Mouse (Mus musculus): ENCODE measurements around the gene Prkcd. TPM values are rescaled to one million over a fixed set of nuclear protein-coding genes. Genes with fewer than 3 reads are reported as not detected.
A peak's percentile ranks its signal among the peaks of the same experiment; 100 is the strongest.

Gene Prkcd
- polyA plus RNA-seq, 2 experiments: 11.4 to 18.7 TPM

DNA sequence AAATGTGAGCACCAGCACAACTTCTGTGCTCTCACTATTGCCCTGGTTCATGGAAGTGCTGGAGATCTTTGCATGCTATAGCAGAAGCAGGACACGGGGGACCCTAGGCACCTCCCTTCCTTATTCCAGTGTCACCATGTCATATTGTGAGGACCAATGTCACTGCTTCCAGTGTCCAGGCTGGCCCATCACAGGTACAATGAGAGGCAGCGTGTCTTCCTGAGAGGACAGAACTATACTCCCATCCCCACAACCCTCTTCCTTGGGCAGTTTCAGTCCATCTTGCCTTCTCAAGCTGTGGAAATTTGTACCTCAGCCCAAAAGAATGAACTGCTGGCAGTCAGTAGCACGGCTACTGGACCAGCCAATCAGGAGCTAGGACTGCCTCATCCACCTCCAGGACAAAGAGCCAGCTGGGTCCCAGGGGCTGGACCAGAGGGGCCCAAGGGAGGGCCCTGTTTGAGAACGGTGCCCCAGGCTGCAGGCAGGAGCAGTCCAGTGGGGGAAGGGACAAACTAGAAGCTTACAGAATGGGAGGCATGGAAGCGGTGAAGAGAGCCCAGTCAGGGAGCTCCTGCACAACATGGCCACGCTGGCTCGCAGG is 31.8 kb downstream of the Prkcd start:
- DNase-seq (ENCODE audit: low read depth in 3 of 3, low spot score in 3 of 3) (no peak), ATAC-seq (ENCODE audit: insufficient read depth) (no peak)
- Histone ChIP-seq H3K36me3 (replicated peaks; ENCODE audit: control insufficient read depth, insufficient read depth, low read depth) (no peaks in the 10 kb centered on the region), H3K27me3 (ENCODE audit: control insufficient read depth, insufficient read depth, low read length) (no peaks in the 10 kb centered on the region), H3K4me1 (replicated peaks; ENCODE audit: control insufficient read depth in 2 of 2, insufficient read depth in 2 of 2, low read length in 1 of 2) (0 out of 4 replicates have a peak, but pooled peaks cover 0 to 2% of the 10 kb centered on the region in 2 experiments), H3K27ac (no peak overlapping the region), H3K9ac (replicated peaks) (no peak overlapping the region; the same call in 1 of the 2 replicates), H3K9me3 (ENCODE audit: control insufficient read depth, low read length) (no peaks in the 10 kb centered on the region), H3K4me3 (ENCODE audit: insufficient read depth in 1 of 2, low read depth in 2 of 2, low read length in 2 of 2) (no peak overlapping the region), H3K4me2 (ENCODE audit: low read depth) (no peak overlapping the region)
- TF ChIP-seq EP300 (IDR thresholded peaks at IDR 0.05; ENCODE audit: low read depth) (no peak), CTCF (IDR thresholded peaks at IDR 0.05; ENCODE audit: low read depth) (no peak)
- 69% methylated on average over 7 of the region's 7 CpGs for WGBS (ENCODE audit: insufficient replicate concordance)

DNA sequence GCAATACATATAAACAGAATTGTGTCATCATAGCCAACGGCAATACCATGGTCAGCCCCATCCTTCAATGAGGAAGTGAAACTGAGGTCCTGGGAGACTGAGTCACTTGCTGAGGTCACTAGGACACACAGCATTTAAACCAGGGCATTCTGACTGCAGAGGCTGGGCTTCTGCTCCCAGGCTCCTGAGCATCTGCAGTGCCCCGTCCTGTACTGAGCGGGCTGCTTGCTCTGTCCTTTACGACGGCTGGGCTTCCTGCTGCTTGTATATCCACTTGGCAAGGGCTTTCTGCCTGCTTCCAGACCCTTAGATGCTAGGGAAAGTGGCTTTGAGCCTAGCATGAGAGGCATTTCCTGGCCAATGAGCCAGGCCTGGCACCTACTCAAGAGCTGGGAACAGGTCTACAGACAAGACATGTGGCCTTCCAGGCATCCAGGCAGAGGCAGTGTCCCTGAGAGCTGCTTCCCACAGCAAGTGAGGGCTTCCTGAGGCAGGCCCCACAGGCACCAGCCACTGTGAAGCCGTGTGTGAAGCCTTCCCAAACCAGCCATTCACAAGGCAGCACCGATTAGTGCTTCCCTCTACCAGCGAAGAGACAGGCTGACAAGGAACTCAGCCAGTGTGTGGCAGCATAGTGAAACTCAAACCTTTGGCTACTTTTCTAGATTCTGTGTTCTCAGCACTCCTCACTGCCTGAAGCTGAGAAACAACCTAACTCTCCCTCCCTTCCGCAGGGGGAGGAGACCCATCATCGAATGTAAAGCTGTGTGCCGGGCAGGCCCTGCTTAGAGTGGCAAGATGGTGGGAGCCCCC is 32.5 kb downstream of the Prkcd start:
- H3K27ac ChIP-seq: no peak overlapping the region
- no peaks in the 10 kb centered on the region for H3K36me3 ChIP-seq (replicated peaks; ENCODE audit: control insufficient read depth, insufficient read depth, low read depth)
- WGBS (ENCODE audit: insufficient replicate concordance): 47% methylated on average over 11 of the region's 11 CpGs
- H3K9me3 ChIP-seq (ENCODE audit: control insufficient read depth, low read length): no peaks in the 10 kb centered on the region
- H3K27me3 ChIP-seq (ENCODE audit: control insufficient read depth, insufficient read depth, low read length): no peaks in the 10 kb centered on the region
- H3K9ac ChIP-seq (replicated peaks): no peak overlapping the region
- no peak overlapping the region for H3K4me3 ChIP-seq (ENCODE audit: insufficient read depth in 1 of 2, low read depth in 2 of 2, low read length in 2 of 2)
- H3K4me1 ChIP-seq (replicated peaks; ENCODE audit: control insufficient read depth in 2 of 2, insufficient read depth in 2 of 2, low read length in 1 of 2): 0 out of 4 replicates have a peak, but pooled peaks cover 0 to 2% of the 10 kb centered on the region in 2 experiments
- ATAC-seq (ENCODE audit: insufficient read depth): peak; percentile 34; the same call in 1 of the 2 replicates
- H3K4me2 ChIP-seq (ENCODE audit: low read depth): no peak overlapping the region
- TF ChIP-seq EP300 (IDR thresholded peaks at IDR 0.05; ENCODE audit: low read depth): no peak
- 0 out of 2 replicates have a peak, but pooled peaks have one; percentile 2 for TF ChIP-seq CTCF (IDR thresholded peaks at IDR 0.05; ENCODE audit: low read depth)
- DNase-seq (ENCODE audit: low read depth in 3 of 3, low spot score in 3 of 3): no peak

DNA sequence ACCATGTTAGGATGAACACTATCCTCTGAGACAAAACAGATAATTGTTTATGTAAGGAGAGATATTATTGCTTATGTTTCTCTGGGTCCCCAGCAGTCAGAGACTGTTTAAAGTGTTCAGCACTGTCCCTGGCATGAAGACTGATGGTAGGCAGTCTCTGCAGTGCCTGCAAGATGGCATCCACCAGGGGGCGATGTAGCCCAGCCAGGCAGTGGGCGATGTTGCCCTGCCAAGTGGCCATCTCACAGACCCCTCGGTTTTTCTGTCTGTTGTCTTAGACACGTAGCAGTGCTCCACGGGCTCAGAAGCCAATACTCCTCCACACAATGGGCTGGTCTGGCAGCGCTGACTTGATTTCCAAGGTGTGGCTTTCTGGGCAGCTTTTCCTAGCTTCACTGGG is 34.6 kb downstream of the Prkcd start:
- peak in 2 of 3 experiments; percentile 24 to 38 for DNase-seq (ENCODE audit: low read depth in 3 of 3, low spot score in 3 of 3)
- Histone ChIP-seq H3K4me1 (replicated peaks; ENCODE audit: control insufficient read depth in 2 of 2, insufficient read depth in 2 of 2, low read length in 1 of 2) (0 out of 4 replicates have a peak, but pooled peaks cover 0 to 2% of the 10 kb centered on the region in 2 experiments), H3K4me2 (ENCODE audit: low read depth) (0 out of 2 replicates have a peak overlapping the region, but pooled peaks have one; percentile 15), H3K36me3 (replicated peaks; ENCODE audit: control insufficient read depth, insufficient read depth, low read depth) (no peaks in the 10 kb centered on the region), H3K9ac (replicated peaks) (no peak overlapping the region), H3K27ac (no peak overlapping the region), H3K9me3 (ENCODE audit: control insufficient read depth, low read length) (no peaks in the 10 kb centered on the region), H3K4me3 (ENCODE audit: insufficient read depth in 1 of 2, low read depth in 2 of 2, low read length in 2 of 2) (no peak overlapping the region), H3K27me3 (ENCODE audit: control insufficient read depth, insufficient read depth, low read length) (no peaks in the 10 kb centered on the region)
- peak; percentile 29; the same call in 1 of the 2 replicates for ATAC-seq (ENCODE audit: insufficient read depth)
- WGBS (ENCODE audit: insufficient replicate concordance): 8% methylated on average over 6 of the region's 6 CpGs
- TF ChIP-seq CTCF (IDR thresholded peaks at IDR 0.05; ENCODE audit: low read depth) (peak; percentile 97), EP300 (IDR thresholded peaks at IDR 0.05; ENCODE audit: low read depth) (no peak)

DNA sequence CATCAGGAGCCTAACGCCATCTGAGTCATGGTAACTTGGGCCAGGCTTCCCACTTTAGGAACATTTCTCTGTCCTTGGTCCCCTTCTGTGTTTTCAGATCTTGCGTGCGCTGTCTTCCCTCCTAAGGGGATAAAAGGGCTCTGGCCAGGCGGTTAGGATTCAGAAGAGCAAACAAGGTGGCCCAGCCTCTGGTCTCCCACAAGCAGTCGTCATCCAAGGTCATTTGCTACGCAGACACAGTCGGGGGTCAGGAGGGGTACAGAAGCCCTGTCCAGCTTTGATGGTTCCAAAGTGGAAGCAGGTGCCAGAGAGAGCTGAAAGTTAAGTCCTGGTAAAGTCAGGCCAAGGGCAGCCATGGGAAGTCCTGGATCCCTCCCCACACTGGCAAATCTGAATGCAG is 35.1 kb downstream of the Prkcd start:
- H3K27ac ChIP-seq: no peak overlapping the region
- 65% methylated on average over 7 of the region's 7 CpGs for WGBS (ENCODE audit: insufficient replicate concordance)
- no peak overlapping the region for H3K4me2 ChIP-seq (ENCODE audit: low read depth)
- H3K27me3 ChIP-seq (ENCODE audit: control insufficient read depth, insufficient read depth, low read length): no peaks in the 10 kb centered on the region
- H3K9me3 ChIP-seq (ENCODE audit: control insufficient read depth, low read length): no peaks in the 10 kb centered on the region
- TF ChIP-seq CTCF (IDR thresholded peaks at IDR 0.05; ENCODE audit: low read depth): no peak
- TF ChIP-seq EP300 (IDR thresholded peaks at IDR 0.05; ENCODE audit: low read depth): no peak
- H3K9ac ChIP-seq (replicated peaks): no peak overlapping the region
- no peak overlapping the region for H3K4me3 ChIP-seq (ENCODE audit: insufficient read depth in 1 of 2, low read depth in 2 of 2, low read length in 2 of 2)
- no peak for ATAC-seq (ENCODE audit: insufficient read depth)
- 0 out of 4 replicates have a peak, but pooled peaks cover 0 to 2% of the 10 kb centered on the region in 2 experiments for H3K4me1 ChIP-seq (replicated peaks; ENCODE audit: control insufficient read depth in 2 of 2, insufficient read depth in 2 of 2, low read length in 1 of 2)
- DNase-seq (ENCODE audit: low read depth in 3 of 3, low spot score in 3 of 3): no peak
- H3K36me3 ChIP-seq (replicated peaks; ENCODE audit: control insufficient read depth, insufficient read depth, low read depth): no peaks in the 10 kb centered on the region

Measured in liver, embryonic 14.5 days (tissue).